Mouse (Mus musculus) brown adipose tissue, adult 24 weeks (tissue): Measurements from ENCODE around the gene Cux2. TPM values are rescaled to one million over a fixed set of nuclear protein-coding genes. Genes with fewer than 3 reads are reported as not detected.
A peak's percentile ranks its signal among the peaks of the same experiment; 100 is the strongest.

Source experiments
- H3K27ac ChIP-seq: fragments of 200-500 bp; replicated peaks from 2 replicates; pipeline ENCODE4 v1.5.1; 2012; ENCODE audit warnings: low read depth, mild to moderate bottlenecking, low read length
- H3K4me1 ChIP-seq: fragments of 200-500 bp; 2 replicates; pipeline ENCODE4 v1.6.1; 2012; ENCODE audit warnings: low read length, mixed read lengths; ENCODE audit not compliant: control insufficient read depth, insufficient read depth, insufficient read length
- H3K4me3 ChIP-seq: fragments of 200-500 bp; 2 replicates; pipeline ENCODE4 v1.5.1; 2012; ENCODE audit warnings: low read depth, mild to moderate bottlenecking, low read length, moderate library complexity; ENCODE audit not compliant: insufficient read depth
- polyA plus RNA-seq: library from polyadenylated mRNA; stranded (reverse); fragments of >200 nt; gene quantifications from 2 replicates; pipeline ENCODE4 v1.2.4, GENCODE M21; 2012; ENCODE audit not compliant: missing spikeins, insufficient read depth, insufficient read length

The Cux2 gene
- polyA plus RNA-seq, 1 experiment, result not detected

DNA sequence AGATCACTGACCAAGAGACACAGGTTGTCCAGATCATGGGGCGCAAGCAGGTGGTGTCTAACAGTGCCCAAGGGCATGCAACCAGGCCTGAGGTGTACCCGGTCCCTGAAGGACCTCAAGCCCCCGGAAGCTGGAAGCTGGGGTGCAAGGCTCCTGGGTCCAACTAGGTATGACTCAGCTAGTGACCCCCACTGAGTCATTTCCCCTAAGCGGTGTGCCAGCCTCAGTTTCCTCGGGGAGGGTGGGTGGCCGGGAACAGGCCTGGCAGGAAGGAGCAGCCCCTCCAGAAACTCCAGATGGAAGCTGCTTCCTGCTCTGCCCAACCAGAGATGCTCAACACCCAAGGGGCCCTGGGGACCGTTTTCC, 215.7 kb downstream of the Cux2 start:
- Histone ChIP-seq H3K4me1 (peaks cover 22% of the 10 kb centered on the region), H3K4me3 (peak overlapping the region; percentile 98)

DNA sequence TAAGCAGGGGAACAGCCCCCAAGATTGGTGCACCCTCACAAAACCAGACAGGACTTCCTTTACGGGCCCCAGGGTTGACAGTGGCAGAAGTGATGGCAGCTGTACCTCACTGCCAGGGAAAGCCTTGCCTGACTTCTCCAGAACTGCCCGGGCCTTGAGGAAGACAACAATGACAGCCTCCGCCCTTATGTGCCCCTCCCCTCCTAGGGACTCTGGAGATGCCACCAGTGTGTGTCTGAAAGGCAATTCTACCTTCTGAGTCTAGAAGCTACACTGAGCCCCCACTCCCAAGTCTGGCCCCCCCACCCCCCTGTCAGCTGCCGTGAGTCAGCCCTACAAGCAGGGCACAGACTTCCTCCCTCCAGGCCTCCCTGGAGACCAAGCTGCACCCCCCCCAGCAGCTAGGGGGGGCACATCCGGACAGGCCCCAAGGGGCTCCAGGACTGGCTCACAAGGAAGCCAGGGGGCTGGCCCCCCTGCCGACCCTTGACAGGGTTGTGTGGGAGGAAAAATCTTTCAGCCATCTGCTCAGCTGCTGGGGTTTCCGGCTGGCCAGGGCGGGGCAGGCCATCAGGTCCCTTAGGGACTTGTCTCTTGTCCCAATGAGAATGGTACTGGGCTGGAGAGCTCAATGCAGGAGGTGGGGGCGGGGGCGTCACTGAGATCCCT, 216.2 kb downstream of the Cux2 start:
- Histone ChIP-seq H3K4me1 (peaks cover 20% of the 10 kb centered on the region), H3K4me3 (peak overlapping the region; percentile 98), H3K27ac (peak overlapping the region; percentile 93)

More for the DNA sequence above, 215.7 kb downstream of the Cux2 start:
- peak overlapping the region; percentile 93 for H3K27ac ChIP-seq

DNA sequence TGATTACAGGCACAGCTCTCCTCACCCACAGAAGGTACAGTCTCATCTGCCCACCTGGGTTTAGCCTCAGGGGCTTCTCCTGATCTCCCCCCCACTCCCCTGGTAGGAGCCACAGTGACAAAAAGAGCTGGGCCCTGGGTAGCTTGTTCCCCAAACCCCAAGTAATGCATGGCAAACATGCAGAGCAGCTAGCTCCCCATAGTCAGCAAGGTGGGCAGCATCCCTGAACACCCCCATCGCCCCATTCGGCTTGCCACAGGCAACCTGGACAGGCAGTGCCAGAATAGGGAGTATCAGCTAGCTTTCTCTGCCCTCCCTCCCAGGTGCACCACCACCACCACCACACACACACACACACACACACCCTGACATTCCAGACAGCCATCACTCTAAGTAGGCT, 216.7 kb downstream of the Cux2 start:
- Histone ChIP-seq H3K4me1 (peaks cover 22% of the 10 kb centered on the region), H3K4me3 (peak overlapping the region; percentile 98), H3K27ac (peak overlapping the region; percentile 86)

DNA sequence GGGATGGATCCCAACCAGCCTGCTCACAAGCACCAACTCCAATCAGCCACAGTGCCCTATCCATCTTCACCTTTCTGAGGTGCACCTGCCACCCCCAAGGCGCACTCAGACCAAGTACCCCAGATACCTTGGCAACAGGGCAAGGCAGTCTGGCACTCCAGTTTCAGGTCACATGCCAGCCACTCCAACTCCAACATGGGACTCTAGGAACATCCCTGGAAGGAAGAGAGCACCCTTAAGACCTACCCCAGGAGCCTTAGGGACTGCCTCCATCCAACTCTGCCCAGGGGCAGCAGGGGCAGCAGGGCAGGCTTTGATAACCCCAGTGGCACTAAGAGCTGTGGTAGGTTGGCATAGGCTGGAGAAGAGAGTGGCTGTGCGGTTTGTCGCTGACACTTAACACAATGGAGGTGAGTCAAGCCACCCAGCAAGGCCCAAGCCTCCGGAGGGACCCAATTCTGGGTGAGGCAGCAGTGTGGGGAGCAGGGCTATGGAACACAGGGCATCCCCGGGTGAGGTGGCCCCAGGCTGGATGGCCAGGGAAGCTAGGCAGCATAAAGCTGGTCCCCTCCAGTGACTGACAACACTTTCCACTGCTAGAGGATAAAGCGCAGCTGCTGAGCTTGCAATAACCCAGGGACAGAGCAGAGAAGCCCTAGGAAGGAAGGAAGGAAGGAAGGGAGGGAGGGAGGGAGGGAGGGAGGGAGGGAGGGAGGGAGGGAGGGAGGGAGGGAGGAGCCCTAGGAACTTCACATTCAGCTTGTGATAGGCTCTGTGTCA, 217.3 kb downstream of the Cux2 start:
- Histone ChIP-seq H3K27ac (peak overlapping the region; percentile 51), H3K4me3 (peak overlapping the region; percentile 98), H3K4me1 (peaks cover 27% of the 10 kb centered on the region)

DNA sequence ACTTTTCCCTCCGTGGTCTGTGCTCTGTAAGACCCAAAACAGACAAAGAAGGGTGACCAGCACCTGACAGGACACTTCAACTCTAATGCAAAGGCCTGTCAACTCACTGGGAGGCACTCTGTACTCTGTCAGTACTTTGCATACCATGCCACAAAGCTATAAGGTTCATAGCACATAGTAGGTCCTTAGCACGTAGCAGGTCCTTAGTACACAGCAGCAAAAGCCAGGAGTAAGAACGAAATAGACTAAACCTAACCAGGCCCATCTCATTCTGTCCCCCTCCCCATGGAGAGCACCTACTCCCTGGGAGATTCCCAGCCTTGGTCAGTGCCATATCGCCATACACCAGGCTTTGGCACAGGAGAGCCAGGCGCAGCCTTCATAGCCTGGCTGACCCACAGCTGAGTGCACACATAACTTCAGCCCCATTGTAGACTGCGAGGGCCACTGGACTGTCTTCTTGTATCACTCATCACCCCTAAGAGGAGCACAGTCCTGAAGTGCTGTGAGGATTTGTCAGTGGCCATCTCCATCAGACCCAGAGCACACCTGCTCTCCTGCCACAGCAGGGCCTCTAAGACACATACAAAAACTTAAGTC, 218.8 kb downstream of the Cux2 start:
- Histone ChIP-seq H3K4me1 (peaks cover 35% of the 10 kb centered on the region), H3K4me3 (no peak overlapping the region), H3K27ac (peak overlapping the region; percentile 17; the same call in 1 of the 2 replicates)

DNA sequence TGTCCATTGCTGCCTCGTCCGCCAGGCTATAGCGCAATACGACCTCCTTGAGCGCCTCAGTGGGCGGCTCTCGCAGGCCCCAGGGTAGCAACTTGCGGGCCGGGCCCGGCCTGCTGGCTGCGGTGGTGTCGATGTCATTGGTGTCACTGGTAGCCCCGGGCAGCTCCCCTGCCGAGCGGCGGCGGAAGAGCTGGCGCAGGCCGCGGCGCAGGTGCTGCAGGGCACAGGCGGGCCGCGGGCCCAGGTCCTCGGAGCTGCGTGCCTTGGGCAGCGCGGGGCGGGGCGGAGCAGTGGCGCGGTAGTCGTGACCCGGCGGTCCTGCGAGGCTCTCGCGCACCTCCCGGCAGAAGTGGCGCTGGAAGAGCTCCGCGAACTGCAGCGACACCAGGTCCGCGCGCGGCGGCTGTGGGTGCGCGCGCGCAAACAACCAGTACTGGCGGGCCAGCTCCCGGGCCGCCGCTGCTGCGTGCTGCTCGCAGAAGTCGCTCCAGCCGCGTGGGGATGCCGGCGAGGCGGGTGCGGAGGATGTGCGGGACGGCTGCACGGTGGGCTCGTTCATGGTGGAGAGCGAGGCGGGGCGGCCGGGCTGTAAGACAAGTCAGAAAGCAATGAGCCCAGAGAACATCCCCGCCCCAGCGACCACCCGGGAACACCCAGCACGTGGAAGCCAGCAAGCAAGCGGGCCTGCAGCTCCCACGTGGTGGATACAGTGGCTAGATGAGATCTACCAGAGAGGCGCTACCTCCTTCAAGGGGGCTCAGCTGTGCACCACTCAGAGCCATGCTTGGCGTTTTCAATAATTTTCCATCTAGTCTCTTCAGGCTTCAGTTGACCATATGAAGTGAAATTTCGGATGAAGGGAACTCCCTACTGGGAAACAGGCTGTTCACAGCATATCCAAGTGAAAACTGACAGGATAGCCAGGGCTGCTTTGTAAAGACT, 221.1 kb downstream of the Cux2 start:
- Histone ChIP-seq H3K4me3 (no peak overlapping the region), H3K4me1 (peaks cover 54% of the 10 kb centered on the region), H3K27ac (no peak overlapping the region)

DNA sequence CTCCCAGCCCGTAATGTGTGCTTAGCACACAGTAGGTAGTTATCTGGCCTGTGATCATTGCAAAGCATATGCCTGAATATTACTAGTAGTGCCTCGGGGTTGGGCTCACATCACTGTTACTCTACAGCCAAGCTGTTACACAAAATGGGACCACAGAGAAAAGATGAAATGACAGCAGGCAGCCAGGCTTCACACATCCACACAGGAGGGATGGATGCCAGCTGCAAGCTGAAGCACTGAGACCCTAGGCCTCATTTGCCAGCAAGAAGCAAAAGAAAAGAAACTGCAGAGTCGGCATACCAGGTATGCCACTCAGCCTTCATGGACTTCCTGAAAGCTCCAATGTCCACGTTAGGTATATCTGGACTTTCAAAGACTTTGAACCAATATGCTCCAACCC, 222.0 kb downstream of the Cux2 start:
- Histone ChIP-seq H3K4me1 (peaks cover 58% of the 10 kb centered on the region), H3K27ac (no peak overlapping the region), H3K4me3 (no peak overlapping the region)

DNA sequence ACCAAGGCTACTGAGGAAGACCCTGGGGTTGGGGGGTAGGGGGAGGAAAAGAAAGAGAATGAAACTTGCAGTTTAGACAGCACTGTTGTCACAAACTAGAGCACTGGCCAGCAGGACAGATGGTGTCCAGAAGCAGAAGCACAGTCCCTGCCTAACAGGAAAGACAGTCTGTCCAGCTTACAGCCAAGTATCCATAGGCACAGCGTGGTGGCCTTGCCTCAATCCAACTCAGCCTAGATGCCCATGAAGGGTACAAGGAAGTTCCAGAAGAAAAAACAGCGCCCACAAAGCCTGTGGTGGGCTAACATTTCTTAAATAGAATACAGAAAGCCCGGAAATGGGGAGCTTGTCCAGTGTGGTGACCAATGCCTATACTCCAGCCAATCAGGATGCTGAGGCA, 224.3 kb downstream of the Cux2 start:
- peaks cover 52% of the 10 kb centered on the region for H3K4me1 ChIP-seq
- H3K4me3 ChIP-seq, result no peak overlapping the region
- H3K27ac ChIP-seq, result peak overlapping the region; percentile 15; the same call in 1 of the 2 replicates

DNA sequence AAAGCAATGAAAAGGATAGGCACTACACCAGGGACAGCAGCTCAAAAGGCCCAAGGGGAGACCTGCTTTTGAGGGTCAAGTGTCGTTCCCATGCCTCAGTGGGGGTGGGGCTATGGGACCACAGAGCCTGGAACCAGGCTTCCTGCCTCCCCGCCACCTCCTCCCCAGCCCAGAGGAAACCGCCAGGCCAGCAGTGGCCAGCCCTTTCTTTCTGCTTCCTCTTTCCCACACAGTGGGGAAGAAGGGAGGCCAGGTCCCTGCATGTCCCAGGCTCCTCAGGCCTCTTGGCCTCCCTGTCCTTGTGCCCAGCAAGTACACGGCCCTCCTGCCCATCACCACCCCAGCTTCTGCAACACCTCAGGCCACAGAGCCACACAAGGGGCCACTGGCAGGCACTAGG, 225.8 kb downstream of the Cux2 start:
- Histone ChIP-seq H3K4me3 (peak overlapping the region; percentile 1; the same call in 1 of the 2 replicates), H3K27ac (peak overlapping the region; percentile 67), H3K4me1 (peaks cover 58% of the 10 kb centered on the region)

DNA sequence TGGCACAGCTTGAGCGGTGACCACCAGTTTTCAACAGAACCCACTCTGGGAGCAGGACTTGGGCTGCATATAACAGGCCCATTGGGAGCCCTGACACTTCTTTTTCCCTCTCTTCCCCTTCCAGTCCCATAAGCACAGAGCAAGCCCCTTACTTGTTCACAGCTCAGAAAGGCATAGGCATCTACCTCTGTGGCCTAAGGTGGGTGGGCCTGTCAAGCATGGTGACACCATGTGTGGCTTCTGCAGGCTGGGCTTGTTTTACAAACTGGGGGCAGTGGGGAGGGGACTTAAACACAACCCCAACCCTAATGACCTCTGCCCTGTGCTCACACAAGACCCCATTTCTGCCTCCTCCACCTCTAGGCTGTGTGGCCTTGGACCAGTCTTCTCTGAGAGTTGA, 226.2 kb downstream of the Cux2 start:
- peaks cover 58% of the 10 kb centered on the region for H3K4me1 ChIP-seq
- H3K4me3 ChIP-seq, result no peak overlapping the region
- H3K27ac ChIP-seq, result peak overlapping the region; percentile 67

DNA sequence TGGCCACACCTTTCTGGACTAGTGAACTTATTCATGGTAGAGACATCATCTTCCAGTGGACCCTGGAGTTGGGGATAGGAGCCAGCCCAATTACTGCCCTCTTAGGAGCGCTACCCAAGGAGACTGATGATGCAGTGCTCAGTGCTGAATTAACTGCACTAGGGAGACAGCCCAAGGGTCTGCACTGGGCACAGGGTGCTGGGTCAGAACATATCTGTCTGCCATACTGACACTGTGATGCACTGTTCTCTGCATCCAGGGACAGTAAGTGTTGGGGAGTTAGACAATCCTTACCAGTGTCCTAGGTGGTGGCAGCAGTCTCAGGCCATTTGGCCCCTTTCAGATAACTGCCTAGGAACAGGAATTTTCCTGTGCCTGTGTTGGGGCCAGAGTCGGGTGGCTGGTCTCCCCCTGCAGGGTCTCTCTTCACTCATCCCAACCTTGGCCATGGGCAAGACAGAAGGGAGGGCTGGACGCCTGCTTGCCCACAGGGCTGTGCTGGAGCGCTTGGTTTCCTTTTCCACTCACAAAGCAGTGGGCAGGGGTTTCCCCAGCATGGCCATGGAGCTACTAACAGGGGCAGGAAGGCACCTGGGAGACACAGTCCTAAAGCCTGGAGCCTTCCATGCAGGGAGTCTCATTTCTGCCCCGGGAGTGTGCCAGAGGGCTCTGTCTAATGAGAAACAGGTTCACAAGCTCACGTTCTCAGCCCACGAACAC, 227.0 kb downstream of the Cux2 start:
- H3K4me3 ChIP-seq, result no peak overlapping the region
- peak overlapping the region; percentile 67 for H3K27ac ChIP-seq
- peaks cover 54% of the 10 kb centered on the region for H3K4me1 ChIP-seq

DNA sequence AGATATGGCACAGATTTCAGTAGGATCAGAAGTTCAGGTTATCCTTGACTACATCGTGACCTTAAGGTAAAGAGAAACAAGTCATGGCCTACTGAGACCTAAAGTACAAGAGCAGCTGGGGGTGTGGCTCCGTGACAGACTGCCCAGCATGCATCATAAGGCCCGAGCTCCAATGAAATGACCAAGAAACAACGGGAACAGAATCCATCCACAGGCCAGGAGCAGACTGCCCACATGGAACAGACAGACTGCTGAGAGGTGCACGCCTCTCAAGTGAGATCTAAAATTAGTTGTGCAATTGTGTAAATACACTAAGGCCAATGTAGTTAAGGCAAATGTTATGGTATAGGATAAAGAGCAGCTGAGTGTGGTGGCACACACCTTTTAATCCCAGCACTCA, 228.3 kb downstream of the Cux2 start:
- Histone ChIP-seq H3K4me1 (peaks cover 46% of the 10 kb centered on the region), H3K27ac (no peak overlapping the region)

DNA sequence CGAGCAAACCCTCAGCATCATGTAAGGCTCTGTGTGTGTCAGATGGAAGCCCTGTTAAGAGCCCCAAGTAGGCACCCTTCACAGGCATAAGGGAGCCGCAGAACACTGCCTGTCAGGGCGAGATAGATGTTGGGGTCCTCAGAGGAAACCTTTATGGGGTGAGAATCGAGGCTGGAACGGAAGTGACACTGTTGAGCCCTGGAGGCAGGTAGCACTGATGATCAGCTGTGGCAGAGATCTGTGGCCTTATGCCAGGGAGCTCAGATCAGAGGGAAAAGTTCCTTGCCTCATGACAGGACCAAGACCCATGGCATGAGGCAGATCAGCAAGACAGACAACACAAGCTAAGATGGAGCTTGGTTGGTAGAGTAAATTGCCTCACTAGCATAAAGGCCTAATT, 228.8 kb downstream of the Cux2 start:
- Histone ChIP-seq H3K4me1 (peaks cover 43% of the 10 kb centered on the region), H3K4me3 (no peak overlapping the region), H3K27ac (no peak overlapping the region)

More for the DNA sequence above, 228.3 kb downstream of the Cux2 start:
- no peak overlapping the region for H3K4me3 ChIP-seq

DNA sequence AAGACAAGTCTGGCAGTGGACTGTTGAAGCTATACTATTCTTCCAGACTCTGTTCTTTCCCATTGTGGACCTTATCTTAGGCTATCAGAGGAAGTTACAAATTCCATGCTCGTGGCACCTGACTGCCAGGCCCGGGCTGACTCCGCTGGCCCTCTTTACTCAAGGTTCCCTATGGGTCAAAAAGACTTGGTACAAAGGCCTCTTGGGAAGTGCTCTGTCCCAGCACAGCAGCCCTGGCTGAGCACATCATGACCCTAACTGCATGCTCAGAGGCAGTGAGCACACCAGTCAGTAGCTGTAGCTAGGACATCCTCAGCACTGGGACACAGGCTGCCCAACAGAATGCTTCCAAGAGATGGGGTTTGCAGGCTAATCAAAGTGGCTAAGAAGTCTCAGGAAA, 229.2 kb downstream of the Cux2 start:
- Histone ChIP-seq H3K4me3 (no peak overlapping the region), H3K27ac (no peak overlapping the region), H3K4me1 (peaks cover 40% of the 10 kb centered on the region)
